Mouse (Mus musculus) MEL (cell line): Measurements from ENCODE around the gene Pik3ca.

Experiments used
- CHD1 ChIP-seq: IDR thresholded peaks from 2 replicates; pipeline ENCODE4 v1.6.1; 2012; ENCODE audit warnings: low read depth, mild to moderate bottlenecking, inconsistent platforms, low read length, improper control_type of control experiment
- CTCF ChIP-seq, 3 experiments: IDR thresholded peaks in 2 of 3; conservative IDR thresholded peaks in 1 of 3; 2 replicates each; pipeline ENCODE4 v1.5.1; 2011 to 2012; ENCODE audit warnings: low read length in 3 of 3, low read depth in 2 of 3, mild to moderate bottlenecking in 2 of 3, improper control_type of control experiment in 1 of 3, inconsistent platforms in 1 of 3, mixed read lengths in 1 of 3, moderate library complexity in 1 of 3; ENCODE audit not compliant: control insufficient read depth in 1 of 3, insufficient read depth in 1 of 3, poor library complexity in 1 of 3, severe bottlenecking in 1 of 3
- GATA1 ChIP-seq: IDR thresholded peaks from 2 replicates; pipeline ENCODE4 v1.6.1; 2011; ENCODE audit warnings: low read depth, low read length, improper control_type of control experiment
- HCFC1 ChIP-seq: IDR thresholded peaks from 2 replicates; pipeline ENCODE4 v1.6.1; 2012; ENCODE audit warnings: low read depth, mild to moderate bottlenecking, inconsistent platforms, low read length, improper control_type of control experiment, moderate library complexity
- JUND ChIP-seq: IDR thresholded peaks from 2 replicates; pipeline ENCODE4 v1.6.1; 2011; ENCODE audit warnings: low read depth, mild to moderate bottlenecking, improper control_type of control experiment, low read length
- MAX ChIP-seq: IDR thresholded peaks from 2 replicates; pipeline ENCODE4 v1.6.1; 2011; ENCODE audit warnings: low read length, improper control_type of control experiment
- MYC ChIP-seq: IDR thresholded peaks from 2 replicates; pipeline ENCODE4 v1.6.1; 2011; ENCODE audit warnings: low read depth, mild to moderate bottlenecking, low read length, improper control_type of control experiment, moderate library complexity
- POLR2A ChIP-seq, 2 experiments: IDR thresholded peaks; 2 replicates each; pipeline ENCODE4 v1.6.1; 2011 to 2012; ENCODE audit warnings: low read length in 2 of 2, mild to moderate bottlenecking in 2 of 2, control low read depth in 1 of 2, improper control_type of control experiment in 1 of 2, low read depth in 1 of 2, moderate library complexity in 1 of 2; ENCODE audit not compliant: control insufficient read depth in 1 of 2, insufficient read depth in 1 of 2, poor library complexity in 1 of 2
- POLR2AphosphoS5 ChIP-seq: IDR thresholded peaks from 2 replicates; pipeline ENCODE4 v1.6.1; 2012; ENCODE audit warnings: low read depth, borderline replicate concordance, mild to moderate bottlenecking, inconsistent platforms, low read length, moderate library complexity, mixed read lengths
- SMC3 ChIP-seq: IDR thresholded peaks from 2 replicates; pipeline ENCODE4 v1.6.1; 2011; ENCODE audit warnings: low read depth, low read length, improper control_type of control experiment
- TCF12 ChIP-seq: IDR thresholded peaks from 2 replicates; pipeline ENCODE4 v1.6.1; 2014; ENCODE audit warnings: low read depth, mild to moderate bottlenecking, inconsistent platforms, low read length, improper control_type of control experiment, moderate library complexity
- ZMIZ1 ChIP-seq: IDR thresholded peaks from 2 replicates; pipeline ENCODE4 v1.6.1; 2012; ENCODE audit warnings: low read depth, mild to moderate bottlenecking, inconsistent platforms, low read length, improper control_type of control experiment, moderate library complexity
- ZNF384 ChIP-seq: IDR thresholded peaks from 2 replicates; pipeline ENCODE4 v1.6.1; 2012; ENCODE audit warnings: low read depth, mild to moderate bottlenecking, inconsistent platforms, low read length, improper control_type of control experiment

GRCm38 (mm10) chr3:32471098-32471497 lies 73.6 kb downstream of the Pik3ca start:
- TF ChIP-seq ZNF384 (no peak), CTCF (IDR thresholded peaks at IDR 0.05 in 2 of 3, conservative IDR thresholded peaks at IDR 0.05 in 1 of 3; ENCODE audit: control insufficient read depth in 1 of 3, insufficient read depth in 1 of 3, low read depth in 2 of 3, low read length in 3 of 3, poor library complexity in 1 of 3, severe bottlenecking in 1 of 3) (no peak), JUND (no peak), POLR2A (IDR thresholded peaks at IDR 0.05; ENCODE audit: control insufficient read depth in 1 of 2, insufficient read depth in 1 of 2, low read depth in 1 of 2, low read length in 2 of 2, poor library complexity in 1 of 2) (no peak), POLR2AphosphoS5 (no peak), ZMIZ1 (no peak), TCF12 (no peak), HCFC1 (no peak), MYC (no peak), MAX (no peak), CHD1 (no peak), SMC3 (no peak), GATA1 (no peak)
